Mouse (Mus musculus) Patski (cell line): ENCODE measurements around the gene Idh3b. TPM values are rescaled to one million over a fixed set of nuclear protein-coding genes. Genes with fewer than 3 reads are reported as not detected.

ENCODE experiments used
- ATAC-seq: fragments of 100-300 bp; one replicate; pipeline ENCODE4 v1.8.0; 2021
- CTCF ChIA-PET: fragments of 350-600 bp; sonication (Branson Sonifier 250); formaldehyde crosslinking; loops from one replicate; lab custom pipeline; 2022; ENCODE audit warnings: inconsistent platforms; lab: Charles Lee
- POLR2A ChIA-PET: fragments of 350-600 bp; sonication (Branson Sonifier 250); formaldehyde crosslinking; loops from one replicate; lab custom pipeline; 2022; ENCODE audit warnings: antibody characterized with exemption, inconsistent platforms; lab: Charles Lee
- DNase-seq: peaks from one replicate; pipeline ENCODE4 v3.0.0-alpha.2; 2011; ENCODE audit warnings: low read depth, low spot score
- H3K27me3 ChIP-seq: fragments of 371-371 bp; one replicate; pipeline ENCODE4 v1.5.1; 2021
- CTCF ChIP-seq: fragments of 100-300 bp; IDR thresholded peaks from one replicate; pipeline ENCODE4 v1.5.1; 2021
- in situ Hi-C: fragments of 300-500 bp; cut with MboI; formaldehyde crosslinking; loops from 3 replicates; pipeline ENCODE4 v1.11.1; 2018; ENCODE audit warnings: low pct_unique_long_range_greater_than_20kb, mixed read lengths
- polyA plus RNA-seq: library from polyadenylated mRNA; unstranded; gene quantifications from one replicate; pipeline ENCODE4 v1.2.3, GENCODE M21; 2021

The Idh3b gene
- polyA plus RNA-seq: 267 TPM

DNA sequence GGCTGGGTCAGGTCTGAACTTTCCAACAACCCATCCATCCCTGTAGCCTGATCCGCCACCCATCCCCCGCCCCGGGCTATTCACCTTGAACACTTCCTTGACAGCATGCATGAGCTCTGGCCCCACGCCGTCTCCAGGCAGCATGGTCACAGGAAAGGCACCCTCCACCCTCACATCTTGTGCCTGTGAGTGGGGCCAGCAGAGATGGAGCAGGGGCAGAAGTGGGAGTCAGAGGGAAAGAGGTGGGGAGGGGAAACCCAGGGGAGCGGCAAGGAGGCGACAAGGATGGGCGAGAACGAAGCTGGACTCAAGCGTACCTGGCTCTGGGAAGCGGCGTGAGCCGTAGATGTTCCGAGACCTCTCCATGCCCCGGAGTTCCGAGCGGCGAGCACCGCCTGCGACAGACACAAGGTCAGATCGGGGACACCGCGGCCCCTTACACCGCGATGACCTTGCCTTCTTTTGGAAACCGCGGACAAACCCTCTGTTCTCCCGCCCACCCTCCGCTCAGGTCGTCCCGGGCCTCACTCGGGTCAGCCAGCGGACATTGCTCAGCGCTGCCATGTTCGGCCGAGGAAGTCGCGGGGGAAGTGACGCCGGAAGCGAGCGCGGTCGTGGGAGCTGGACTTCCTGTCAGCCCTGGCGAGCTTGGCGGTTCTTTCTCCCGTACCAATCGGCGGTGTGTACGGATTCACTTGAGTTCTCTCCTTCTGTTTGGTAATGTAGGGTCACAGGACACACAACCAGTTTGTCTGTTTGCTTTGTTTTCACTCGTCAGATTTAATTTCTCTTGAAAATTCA, at the start of gene Idh3b:
Gene Idh3b (minus strand): TSS at position 694 of the 801 bp plus-strand sequence.
- in situ Hi-C loops: no loop called here
- no peaks in the 10 kb centered on the region for H3K27me3 ChIP-seq
- ChIA-PET CTCF (no interaction called here), POLR2A (interaction anchor here (0.6 to 1.8 kb wide), 4 partner anchors 9 to 483 kb away, joined by 3 to 7 read pairs (median 3); partner anchors contain the start of gene Nop56)
- TF ChIP-seq CTCF: no peak
- DNase-seq (no peak), ATAC-seq (peak; percentile 80)

DNA sequence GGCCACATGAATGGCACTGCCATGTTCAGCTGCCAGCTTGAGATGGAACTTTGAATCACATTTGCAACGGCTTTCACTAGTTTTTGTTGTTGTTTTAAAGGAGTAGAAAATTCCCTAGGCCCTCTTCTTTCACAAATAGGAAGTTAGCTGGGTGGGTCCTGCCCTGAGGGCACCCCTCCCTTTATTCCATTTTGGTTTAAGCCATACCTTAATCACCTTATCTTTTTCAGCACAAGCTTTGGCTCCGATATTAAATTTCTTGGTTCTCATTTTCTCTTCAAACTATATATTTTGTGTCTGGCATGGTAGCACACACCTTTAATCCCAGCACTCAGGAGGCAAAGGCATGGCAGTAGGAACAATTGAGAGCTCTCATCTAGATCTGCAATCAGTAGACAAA, 45.2 kb upstream of the Idh3b start:
- no peak for TF ChIP-seq CTCF
- no peaks in the 10 kb centered on the region for H3K27me3 ChIP-seq
- DNase-seq: no peak
- in situ Hi-C loops: no loop called here
- ATAC-seq: no peak
- ChIA-PET POLR2A (no interaction called here), CTCF (interaction anchor here (1.1 kb wide), 1 partner anchor 12 kb away, joined by 3 read pairs; no protein-coding TSS in a partner anchor)

DNA sequence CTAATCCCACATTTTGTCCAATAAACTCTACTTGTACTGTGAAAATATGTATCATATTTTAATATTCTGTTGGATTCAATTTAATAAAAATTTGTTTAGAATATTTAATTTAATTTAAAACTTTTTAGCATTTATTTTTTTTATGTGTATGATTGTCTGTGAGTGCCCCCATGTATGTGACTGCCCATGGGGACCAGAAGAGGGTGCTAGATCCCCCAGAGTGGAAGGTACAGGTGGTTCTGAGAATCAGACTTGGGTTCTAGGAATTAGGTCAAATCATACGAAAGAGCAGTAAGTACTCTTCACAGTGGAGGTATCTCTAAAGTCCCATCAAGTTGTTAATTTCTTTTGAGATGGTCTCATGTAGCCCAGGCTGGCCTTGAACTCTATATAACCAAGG, 42.7 kb upstream of the Idh3b start:
- ChIA-PET CTCF (no interaction called here), POLR2A (interaction anchor here (0.5 kb wide), 1 partner anchor 1066 kb away, joined by 3 read pairs; no protein-coding TSS in a partner anchor)
- in situ Hi-C loops: no loop called here
- no peak for DNase-seq
- peak; percentile 40 for TF ChIP-seq CTCF
- no peaks in the 10 kb centered on the region for H3K27me3 ChIP-seq
- no peak for ATAC-seq

DNA sequence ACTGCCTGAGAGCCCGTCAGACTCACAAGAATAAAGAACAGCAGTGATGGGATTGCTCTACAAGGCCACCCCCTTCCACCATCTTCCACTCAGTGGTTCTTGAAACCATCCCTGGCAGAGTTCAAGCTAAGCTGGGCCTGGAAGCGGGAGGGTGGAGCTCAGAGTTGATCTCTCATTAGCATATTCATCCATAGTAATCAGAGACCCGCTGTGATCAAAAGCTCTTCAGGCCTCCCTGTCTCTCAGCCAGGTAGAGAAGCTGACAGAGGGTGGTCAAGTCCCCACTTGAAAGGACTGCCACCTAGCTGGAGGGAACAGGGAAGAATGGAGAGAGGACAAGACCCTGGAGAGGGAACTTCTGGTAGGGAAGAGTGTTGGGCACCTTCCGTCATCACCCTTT, 18.7 kb upstream of the Idh3b start:
- CTCF ChIA-PET: no interaction called here
- ATAC-seq (no peak), DNase-seq (no peak)
- H3K27me3 ChIP-seq: no peaks in the 10 kb centered on the region
- TF ChIP-seq CTCF: no peak
- in situ Hi-C loops: no loop called here
- POLR2A ChIA-PET: no interaction called here

DNA sequence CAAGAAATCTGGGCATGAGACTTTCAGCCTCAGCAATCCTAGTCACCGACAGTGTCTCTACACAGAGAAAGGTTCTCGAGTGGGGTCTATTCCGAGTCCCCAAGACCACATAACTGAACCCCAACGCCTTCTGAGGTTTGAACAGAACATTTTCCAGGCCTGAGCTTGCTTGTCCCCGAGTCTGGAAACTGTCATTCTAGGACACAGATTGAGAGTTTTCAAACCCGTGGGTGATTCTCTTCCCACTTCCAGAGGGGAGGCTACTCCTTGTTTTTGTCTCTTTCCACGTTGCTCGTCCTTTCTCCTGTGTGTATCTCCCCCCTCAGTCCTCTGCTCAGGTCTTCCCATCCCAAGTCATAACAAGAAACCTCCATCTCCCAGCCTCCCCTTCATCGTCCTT, 13.2 kb upstream of the Idh3b start:
- TF ChIP-seq CTCF: no peak
- ChIA-PET CTCF (interaction anchor here (1.2 kb wide), 1 partner anchor 91 kb away, joined by 4 read pairs; no protein-coding TSS in a partner anchor), POLR2A (no interaction called here)

DNA sequence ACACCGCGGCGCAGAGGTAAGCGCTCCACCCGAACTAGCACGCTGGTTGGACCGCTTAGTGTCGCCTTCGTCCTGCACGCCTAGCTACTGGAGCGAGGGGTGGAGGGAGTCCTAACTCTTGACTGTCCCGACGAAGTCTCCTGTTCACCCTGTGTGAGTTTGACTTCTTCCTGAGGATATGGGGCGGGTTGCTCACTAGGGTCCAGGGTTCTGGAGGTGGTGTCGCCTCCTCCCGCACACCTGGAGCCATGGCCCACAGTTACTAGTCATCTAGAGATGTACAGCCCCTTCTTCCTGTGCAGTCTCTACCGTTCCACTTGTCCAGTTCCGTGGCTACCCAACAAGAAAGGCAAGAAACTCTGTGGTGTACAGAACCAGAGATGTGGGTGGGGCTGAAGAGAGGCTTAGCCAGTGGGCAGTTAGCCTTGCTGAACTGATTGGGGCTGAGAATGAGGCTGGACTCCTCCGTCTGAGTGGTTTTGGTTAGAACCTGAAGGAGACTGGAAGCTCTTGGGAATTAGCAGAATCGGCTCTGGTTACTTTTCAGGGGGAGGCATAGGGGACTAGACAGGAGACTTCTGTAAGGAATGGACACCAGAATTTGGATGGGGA, 11.9 kb upstream of the Idh3b start:
- in situ Hi-C loops: no loop called here
- POLR2A ChIA-PET: no interaction called here
- TF ChIP-seq CTCF: no peak
- CTCF ChIA-PET: interaction anchor here (1.2 to 1.3 kb wide), 2 partner anchors 92 to 116 kb away, joined by 4 read pairs; no protein-coding TSS in a partner anchor
- DNase-seq (no peak), ATAC-seq (peak; percentile 19)
- H3K27me3 ChIP-seq: no peaks in the 10 kb centered on the region

More for the DNA sequence above, 13.2 kb upstream of the Idh3b start:
- ATAC-seq (no peak), DNase-seq (no peak)
- no peaks in the 10 kb centered on the region for H3K27me3 ChIP-seq
- in situ Hi-C loops: no loop called here

DNA sequence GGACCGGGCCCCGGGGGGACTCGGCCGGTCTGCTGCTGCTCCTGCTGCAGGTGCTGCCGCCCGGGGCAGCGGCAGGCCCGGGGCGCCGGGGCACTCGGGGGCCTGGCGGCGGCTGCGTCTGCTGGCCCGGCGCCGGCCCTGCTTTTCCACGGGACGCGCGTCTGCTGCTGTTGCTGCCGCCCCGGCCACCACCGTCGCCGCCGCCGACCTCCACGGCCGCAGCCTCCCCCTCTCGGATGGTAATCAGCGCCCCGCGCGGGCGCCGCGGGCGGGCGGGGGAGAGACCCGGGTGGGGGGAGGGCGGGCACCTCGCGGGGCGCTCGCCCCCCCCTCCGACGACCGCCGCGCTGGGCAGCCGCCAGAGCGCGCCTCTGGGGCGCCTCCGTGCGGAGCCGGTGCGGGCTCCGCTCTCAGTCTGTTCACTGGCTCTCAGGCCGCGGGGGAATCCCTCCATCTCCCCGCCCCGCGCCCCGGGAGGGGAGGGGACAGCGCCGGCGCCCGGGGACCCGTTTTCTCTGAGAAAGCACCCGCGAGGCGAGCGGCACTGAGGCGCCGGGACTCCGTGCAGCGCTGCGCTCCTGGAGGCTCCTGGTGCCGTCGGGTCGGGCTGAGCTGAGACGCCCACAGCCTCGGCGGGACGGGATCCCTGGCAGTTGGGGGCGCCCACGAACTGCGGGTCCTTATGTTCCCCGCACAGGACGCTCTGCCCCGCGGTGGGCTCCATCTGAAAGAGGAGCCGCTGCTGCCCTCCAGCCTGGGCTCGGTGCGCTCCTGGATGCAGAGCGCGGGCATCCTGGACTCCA, 11.2 kb upstream of the Idh3b start:
- in situ Hi-C loops: no loop called here
- H3K27me3 ChIP-seq: no peaks in the 10 kb centered on the region
- DNase-seq (no peak), ATAC-seq (peak; percentile 20)
- peak; percentile 81 for TF ChIP-seq CTCF
- POLR2A ChIA-PET: no interaction called here
- CTCF ChIA-PET: interaction anchor here (1.3 kb wide), 1 partner anchor 116 kb away, joined by 4 read pairs; no protein-coding TSS in a partner anchor

DNA sequence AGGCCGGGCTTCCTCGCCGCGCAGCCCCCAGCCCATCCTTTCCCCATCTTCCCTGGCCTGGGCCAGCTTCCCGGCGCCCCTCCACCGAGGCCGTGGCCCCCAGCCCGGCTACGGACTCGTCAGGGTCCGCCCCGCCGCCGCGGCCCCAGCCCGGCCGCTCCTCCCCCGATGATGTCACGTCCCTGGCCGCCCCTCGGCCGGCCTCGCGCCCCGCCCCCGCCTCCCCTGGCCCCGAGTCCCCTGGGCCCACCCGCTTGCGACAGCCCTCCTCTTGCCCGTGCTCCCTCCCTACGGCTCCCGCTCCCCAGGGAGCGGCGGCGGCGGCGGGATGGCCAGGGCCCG, 10.6 kb upstream of the Idh3b start, which contains the start of gene Ebf4:
Gene Ebf4 (plus strand): TSS at position 234 of the 342 bp plus-strand sequence.
- no peak for TF ChIP-seq CTCF
- in situ Hi-C loops: loop anchor here (5.0 kb wide), 1 partner anchor 112 kb away; the partner anchor contains the start of genes 1700020A23Rik, Gm28372 and Tmem239
- ATAC-seq (peak; percentile 34), DNase-seq (no peak)
- ChIA-PET POLR2A (no interaction called here), CTCF (no interaction called here)
- H3K27me3 ChIP-seq: no peaks in the 10 kb centered on the region

DNA sequence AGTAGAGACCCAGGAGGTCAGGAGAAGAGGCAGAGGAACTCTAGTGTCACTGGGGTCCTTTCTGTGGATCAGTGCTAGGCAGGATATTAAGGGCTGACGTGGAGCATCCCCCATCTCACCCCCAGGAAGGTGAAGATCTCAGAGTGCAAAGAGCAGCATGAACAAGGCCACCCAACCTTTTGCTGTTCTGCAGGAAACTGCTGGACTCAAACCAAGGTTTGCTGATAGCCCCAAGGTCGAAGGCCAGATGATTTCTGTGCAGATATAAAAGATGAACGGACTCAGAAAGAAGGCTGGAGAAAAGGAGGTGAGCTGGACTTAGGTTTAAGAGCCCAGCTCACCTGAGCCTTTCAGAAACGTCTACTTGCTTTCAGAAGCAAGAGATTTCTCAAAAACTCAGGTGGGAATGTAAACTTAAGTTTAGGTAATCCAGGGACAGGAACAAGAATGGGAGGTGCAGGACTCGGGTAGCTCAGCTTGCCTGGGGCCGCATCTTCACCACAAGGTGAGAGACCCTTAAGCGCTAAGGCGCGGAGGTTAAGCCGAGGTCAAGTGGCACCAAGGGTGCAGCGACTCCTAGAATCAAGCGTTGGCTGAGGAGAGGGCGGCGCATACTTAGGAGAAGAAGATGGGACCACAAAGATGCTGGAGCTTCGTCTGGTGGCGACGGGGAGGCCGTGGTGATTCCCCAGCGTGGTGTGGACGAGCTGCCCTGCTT, 10.0 kb upstream of the Idh3b start:
- TF ChIP-seq CTCF: no peak
- ChIA-PET POLR2A (no interaction called here), CTCF (interaction anchor here (1.0 kb wide), 1 partner anchor 118 kb away, joined by 4 read pairs; no protein-coding TSS in a partner anchor)
- H3K27me3 ChIP-seq: no peaks in the 10 kb centered on the region
- in situ Hi-C loops: loop anchor here (5.0 kb wide), 1 partner anchor 113 kb away; the partner anchor contains the start of genes 1700020A23Rik, Gm28372 and Tmem239
- ATAC-seq (no peak), DNase-seq (no peak)

DNA sequence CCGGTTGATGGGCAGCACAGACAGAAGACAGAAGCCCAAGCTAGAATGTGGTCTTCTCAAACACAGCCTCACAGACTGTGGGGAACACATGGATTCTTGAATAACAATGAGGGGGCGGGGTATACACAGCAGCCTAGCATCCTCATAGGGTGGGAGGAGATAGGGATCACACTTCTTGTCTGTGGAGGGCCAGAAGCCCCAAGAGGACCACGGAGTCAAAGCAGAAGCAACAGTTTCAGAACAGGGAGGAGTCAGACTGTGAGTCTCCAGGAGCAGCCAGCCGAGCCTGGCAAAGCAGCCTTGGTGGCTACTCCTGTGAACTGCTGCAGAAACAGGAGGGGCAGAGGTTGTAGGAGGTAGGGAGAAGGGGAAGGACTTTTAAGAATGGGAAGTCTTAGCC, 9.1 kb upstream of the Idh3b start:
- in situ Hi-C loops: loop anchor here (5.0 kb wide), 1 partner anchor 114 kb away; the partner anchor contains the start of genes 1700020A23Rik, Gm28372 and Tmem239
- ChIA-PET CTCF (interaction anchor here (1.0 kb wide), 1 partner anchor 118 kb away, joined by 4 read pairs; no protein-coding TSS in a partner anchor), POLR2A (no interaction called here)
- H3K27me3 ChIP-seq: no peaks in the 10 kb centered on the region
- no peak for ATAC-seq
- DNase-seq: no peak
- TF ChIP-seq CTCF: no peak
